Mouse (Mus musculus): ENCODE measurements at regions not wholly inside any gene's neighbourhood (a gene's known extent, or its start where the extent isn't known, plus 50 kb on each side); places are given as distances from the start of the nearest gene placed in this dataset.

GRCm38 (mm10) chr8:12165487-12166152, 113.0 kb upstream of the A230072I06Rik start:
- TF ChIP-seq MAX (IDR thresholded peaks at IDR 0.05; ENCODE audit: low read length) = no peak
- TF ChIP-seq RAD21 (IDR thresholded peaks at IDR 0.05; ENCODE audit: low read depth, low read length) = no peak
- no peak for TF ChIP-seq KAT2A (IDR thresholded peaks at IDR 0.05; ENCODE audit: insufficient replicate concordance, low read length)
- TF ChIP-seq MAFK (IDR thresholded peaks at IDR 0.05; ENCODE audit: insufficient replicate concordance, low read length) = no peak
- no peak for TF ChIP-seq POLR2A (IDR thresholded peaks at IDR 0.05; ENCODE audit: low read depth, low read length)
- TF ChIP-seq CTCF (conservative IDR thresholded peaks at IDR 0.05 in 1 of 2, IDR thresholded peaks at IDR 0.05 in 1 of 2; ENCODE audit: low read depth in 2 of 2, low read length in 2 of 2) = no peak
